Mouse (Mus musculus): Measurements from ENCODE around the gene Fjx1. TPM values are rescaled to one million over a fixed set of nuclear protein-coding genes. Genes with fewer than 3 reads are reported as not detected.
A peak's percentile ranks its signal among the peaks of the same experiment; 100 is the strongest.

Fjx1 gene
- total RNA-seq, 1 experiment from 2014 or later = 0.23 TPM

DNA sequence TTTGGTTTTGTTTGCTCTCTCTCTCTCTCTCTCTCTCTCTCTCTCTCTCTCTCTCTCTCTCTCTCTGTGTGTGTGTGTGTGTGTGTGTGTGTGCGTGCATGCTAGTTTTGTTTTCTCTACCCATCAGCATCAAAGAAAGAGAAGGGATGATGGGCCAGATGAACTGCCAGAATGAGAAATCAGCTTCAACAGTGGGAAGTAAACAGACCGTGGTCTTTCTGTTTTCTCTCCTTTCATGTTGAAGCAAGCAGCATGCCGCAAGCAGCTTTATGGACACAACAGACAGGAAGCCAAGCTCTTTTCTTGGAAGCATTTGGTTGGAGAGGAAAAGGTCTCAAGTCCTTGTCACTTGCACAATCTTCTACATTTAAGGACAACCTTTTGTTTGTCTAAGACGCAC, 21.2 kb downstream of the Fjx1 start:
- no peak for ATAC-seq (replicated peaks; ENCODE audit: low read depth, poor library complexity, severe bottlenecking)

DNA sequence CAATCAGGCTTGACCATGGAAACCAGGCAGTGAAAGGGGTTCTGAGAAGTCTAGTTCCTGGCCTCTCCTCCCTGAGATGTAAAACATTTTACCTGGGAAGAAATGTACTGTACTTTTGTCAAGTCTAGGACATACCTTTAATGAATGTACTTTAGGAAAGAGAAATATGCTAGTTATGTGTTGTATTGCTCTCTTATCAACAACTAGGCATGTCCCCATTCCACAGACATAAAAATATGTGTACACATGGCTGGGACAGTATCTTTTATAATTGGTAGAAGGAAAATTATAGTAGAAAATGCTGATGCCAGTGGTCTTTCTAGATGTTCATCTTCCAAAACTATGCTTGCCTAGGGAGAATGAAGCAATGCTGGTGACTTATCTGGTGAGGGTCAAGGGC, 24.3 kb downstream of the Fjx1 start:
- no peak for ATAC-seq (replicated peaks; ENCODE audit: low read depth, poor library complexity, severe bottlenecking)

DNA sequence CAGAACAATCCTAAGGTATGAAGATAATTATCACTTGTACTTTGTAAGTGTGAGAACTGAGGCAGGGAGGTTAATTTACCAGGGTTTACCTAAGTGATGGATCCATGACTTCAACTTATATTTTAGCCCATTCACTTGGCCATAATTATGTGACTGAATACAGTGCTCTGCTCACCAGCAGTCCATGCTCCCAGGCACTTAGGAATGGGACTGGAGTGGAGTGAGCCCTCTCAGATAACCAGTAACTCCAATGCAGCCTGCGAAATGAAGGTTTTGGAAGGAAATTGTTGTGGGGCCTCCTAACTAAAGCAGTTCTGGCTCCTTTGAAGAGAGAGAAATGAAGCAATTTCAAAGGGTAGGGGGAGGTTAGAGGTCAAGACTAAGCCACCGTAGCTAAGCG, 25.9 kb downstream of the Fjx1 start:
- no peak for ATAC-seq (replicated peaks; ENCODE audit: low read depth, poor library complexity, severe bottlenecking)

DNA sequence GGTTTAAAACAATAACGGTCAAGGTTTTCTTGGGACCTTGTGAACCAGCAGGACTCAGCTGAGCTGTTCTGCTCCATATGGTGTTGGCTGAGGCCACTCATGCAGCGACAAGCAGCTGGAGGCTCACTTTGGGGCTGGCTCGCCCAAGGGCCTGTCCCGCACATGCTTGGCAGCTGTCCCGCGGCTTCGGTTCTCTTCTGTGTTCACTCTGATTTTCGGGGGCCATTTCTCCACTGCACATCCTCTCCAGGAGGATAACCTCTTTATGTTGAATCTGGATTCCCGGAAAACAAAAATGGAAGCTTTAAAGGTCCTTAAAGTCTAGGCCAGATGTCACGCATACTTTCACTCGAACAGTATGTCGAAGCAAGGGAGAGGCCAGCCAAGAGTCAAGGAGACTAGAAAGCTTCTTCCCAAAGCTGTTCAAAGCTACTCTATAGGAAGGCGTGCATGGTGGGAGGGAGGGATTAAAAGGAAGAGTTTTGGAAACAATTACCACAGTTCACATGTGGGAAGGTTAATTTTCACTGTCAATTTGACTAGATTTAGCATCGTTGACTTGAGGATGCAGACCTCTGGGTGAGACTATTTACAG, 36.1 kb downstream of the Fjx1 start:
- ATAC-seq (replicated peaks; ENCODE audit: low read depth, poor library complexity, severe bottlenecking) = no peak

DNA sequence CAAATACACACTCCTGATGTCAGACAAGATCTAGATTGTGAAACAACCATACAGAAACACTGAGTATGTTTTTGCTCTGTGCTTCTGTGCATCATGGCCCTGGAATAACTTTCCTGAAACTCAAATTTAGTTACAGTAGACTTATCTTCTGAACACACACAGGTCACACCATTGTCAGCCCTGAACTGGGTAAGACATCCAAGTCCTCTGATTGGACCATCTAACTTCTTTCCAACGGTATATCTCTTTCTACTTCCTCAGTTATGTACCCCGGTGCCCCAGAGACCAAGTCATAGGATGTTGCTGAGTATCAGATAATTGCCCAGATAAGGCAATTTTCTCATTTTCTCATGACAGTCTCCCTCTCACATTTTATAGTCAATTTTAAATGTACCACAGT, 39.6 kb downstream of the Fjx1 start:
- no peak for ATAC-seq (replicated peaks; ENCODE audit: low read depth, poor library complexity, severe bottlenecking)

DNA sequence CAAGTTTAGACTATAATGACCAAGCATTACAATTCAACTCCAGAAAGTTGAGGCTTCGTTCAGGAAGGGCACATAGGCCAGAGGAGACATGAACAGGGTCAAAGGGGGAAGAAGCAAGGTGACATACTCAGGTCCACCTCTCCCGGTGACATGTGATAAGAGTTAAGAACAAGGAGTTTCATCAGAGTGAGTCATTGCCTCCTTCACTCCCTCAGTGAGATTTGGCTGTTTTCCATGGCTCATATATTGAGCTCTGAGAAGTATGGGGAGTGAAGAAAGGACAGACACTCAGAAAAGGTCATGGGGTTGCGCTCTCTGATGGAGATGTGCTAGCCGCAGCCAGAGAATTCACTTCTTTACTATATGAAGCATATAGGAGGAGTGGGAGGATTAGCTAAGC, 41.7 kb downstream of the Fjx1 start:
- no peak for ATAC-seq (replicated peaks; ENCODE audit: low read depth, poor library complexity, severe bottlenecking)

DNA sequence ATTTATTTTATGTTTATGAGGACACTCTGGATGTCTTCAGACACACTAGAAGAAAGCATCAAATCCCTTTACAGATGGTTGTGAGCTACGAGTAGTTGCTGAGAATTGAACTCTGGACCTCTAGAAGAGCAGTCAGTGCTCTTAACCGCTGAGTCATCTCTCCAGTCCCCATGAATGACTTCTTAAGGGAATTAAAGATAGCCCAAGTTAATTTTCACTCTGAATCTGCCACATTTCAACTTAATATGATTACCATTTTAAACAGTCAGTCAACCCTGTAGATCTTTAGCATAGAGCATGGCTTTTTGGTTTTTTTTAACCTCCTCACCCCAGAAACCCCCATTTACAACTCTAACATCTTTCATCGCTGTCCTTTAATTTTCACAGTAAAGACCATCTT, 42.6 kb downstream of the Fjx1 start:
- no peak for ATAC-seq (replicated peaks; ENCODE audit: low read depth, poor library complexity, severe bottlenecking)

DNA sequence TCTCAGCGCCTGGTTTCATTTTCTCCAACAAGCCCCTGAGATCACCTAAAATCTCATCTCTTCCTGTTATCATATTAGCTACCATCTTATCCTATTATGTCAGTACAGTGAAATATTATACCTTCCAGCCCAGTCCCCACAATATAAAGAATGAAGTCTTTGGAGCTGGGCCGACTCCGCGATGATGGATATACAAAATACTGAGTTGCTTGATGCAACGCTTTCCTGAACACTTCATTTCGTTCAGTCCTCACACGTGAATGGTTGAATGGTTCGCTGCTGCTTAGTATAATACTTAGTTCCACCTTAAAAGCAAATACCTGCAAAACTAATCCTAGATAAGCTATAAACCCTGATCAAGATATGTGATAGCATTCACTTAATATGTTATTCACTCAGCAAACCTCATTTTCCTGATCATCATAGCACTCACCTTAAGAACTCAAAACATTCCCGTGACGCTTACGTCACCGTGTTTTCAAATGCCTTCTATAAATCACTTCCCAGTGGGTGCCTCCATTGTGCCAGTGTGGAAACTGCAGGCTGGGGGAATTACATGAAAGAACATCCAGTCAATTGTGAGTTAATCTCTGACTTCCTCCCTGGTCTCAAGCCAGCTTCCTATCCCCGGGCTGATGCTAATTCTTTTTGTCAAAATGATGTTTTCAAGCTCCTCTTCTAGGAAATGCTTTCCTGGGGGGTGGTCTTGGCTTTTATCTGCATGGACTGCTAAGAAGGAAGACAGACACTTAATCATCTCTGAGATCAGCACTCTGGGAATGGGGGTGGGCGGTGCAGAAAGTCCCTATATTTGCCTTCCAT, 44.7 kb downstream of the Fjx1 start, which contains the start of gene Trim44:
Gene Trim44 (minus strand): TSS at position 466 of the 822 bp plus-strand sequence.
- ATAC-seq (replicated peaks; ENCODE audit: low read depth, poor library complexity, severe bottlenecking) = no peak

DNA sequence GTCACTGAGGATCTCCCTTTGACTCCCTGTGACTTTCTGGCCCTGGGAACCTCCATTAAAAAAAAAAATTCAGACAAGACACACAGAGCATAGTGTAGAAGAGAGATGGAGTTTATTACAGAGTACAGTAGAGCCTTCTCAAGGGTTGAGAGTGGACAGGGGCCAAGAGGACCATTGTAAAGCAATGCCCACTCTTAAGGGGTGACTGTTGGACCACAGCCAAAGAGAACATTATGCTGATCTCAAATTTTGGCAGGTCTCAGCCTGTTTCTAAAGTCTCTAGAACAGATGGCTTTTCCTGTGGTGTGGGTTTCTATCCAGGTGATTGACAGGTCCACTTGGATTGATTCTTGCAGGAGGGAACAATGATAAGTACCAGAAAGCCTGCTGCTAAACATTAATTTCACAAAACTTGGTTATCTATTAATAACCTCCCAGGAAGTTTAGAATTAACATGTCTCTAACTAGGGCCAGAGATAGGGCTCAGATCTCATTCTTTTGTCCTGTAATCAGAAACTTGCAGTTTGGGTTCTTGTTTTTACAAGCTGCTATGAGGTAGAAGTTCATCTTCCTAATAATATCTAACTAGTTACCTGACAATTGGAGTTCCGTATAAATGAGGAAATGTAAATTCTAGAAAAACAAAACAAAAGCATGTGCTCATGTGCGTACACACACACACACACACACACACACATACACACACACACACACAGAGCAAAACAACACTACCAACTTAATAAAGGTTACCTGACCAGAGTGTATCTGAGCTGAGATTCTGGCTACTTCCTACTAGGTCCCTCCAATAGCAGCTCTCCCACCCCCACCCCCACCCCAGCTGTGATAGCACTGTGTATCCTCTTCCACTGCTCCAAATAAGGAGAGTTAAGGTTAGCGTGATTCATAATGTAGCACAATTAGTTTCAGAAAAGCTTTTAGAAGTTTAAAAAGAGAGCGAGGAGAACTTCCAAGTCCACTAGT, 45.7 kb downstream of the Fjx1 start:
- no peak for ATAC-seq (replicated peaks; ENCODE audit: low read depth, poor library complexity, severe bottlenecking)

DNA sequence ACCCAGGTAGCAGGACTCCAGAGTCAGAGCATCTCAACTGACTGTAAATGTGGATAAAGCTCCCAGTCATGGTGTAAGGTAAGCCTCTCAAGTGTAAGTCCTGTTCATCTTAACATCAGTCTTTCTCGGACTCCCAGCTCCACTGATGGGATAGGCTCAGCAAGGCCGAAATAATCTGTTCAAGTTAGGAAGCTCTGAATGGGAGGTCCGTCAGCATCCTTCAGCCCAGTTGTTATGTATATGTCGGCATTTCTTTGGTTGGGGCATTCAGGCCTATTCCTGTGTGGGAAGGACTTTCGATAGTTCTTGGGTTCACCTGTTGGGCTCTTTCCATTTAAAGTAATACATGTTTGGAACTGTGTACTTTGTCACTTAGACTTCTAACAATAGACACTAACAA, 48.3 kb downstream of the Fjx1 start:
- no peak for ATAC-seq (replicated peaks; ENCODE audit: low read depth, poor library complexity, severe bottlenecking)

DNA sequence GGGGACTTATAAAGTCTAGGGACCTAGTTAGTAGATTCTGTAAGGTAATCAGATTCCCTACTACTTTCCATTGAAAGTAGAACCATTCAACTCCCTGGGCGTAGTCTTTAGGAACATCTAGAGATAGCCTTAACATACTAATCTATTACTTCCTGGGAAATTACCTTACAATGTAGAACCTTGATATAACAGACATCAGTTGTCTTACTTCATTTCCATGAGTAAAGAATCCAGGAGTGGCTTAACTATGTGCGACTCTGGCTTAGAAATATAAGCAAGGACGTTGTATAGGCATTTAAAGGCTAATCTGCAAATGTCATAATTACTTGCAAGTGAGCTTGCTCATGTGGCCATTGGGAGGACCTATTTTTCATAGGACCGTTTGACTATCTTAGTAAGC, 49.0 kb downstream of the Fjx1 start:
- ATAC-seq (replicated peaks; ENCODE audit: low read depth, poor library complexity, severe bottlenecking) = no peak

DNA sequence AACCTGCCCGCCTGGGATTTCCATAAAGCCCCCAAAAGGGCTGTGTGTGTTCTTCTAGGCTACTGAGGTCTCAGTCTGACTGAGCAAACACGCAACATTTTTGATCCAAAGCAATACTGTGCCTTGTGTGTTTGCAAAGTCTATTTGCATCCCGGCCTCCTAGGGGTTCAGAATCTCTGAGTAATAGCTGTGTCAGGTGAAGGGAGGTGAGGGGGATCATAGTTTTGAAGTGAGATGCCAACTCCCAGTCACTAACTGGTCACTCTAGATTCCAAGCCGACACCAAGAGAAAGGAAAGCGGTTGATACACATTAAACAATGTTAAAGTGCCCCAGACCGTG, 51.0 kb downstream of the Fjx1 start:
- peak; percentile 2; the same call in 1 of the 2 replicates for ATAC-seq (replicated peaks; ENCODE audit: low read depth, poor library complexity, severe bottlenecking)

DNA sequence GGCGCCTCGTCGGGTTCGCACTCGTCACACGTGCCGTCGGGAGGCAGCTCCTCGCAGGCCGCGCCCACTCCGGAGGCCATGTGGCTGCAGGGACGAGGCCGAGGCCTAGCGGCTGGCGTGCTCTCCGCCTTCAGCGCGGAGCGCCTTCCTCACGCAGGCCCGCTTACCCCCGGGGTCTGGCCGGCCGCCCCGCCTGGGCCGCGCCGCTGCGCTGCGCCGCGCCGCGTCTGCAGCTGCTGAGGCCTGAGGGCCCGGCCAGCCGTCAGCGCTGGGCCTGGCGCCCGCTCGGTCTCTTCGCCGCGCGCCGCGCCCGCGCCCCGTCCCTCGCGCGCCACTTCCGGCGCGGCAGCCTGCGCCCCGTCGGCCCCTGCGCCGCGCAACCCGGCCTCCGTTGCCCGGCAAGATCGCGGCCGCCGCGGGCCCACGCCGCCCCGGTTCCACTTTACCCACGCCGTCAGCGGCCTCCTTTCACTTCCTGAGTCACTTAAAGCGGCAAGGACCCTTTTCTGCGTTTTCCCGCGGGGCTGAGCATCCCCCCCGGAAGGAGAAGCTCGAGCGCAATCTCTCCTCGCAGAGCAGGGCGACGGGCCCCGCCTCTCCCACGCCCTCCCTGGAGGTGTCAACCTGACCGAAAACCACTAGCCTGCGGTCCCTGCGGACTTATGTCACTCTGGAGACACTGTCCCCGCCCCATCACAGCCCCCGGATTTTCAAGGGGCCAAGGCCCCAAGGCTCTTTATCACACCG, 51.5 kb downstream of the Fjx1 start:
- peak; percentile 94 for ATAC-seq (replicated peaks; ENCODE audit: low read depth, poor library complexity, severe bottlenecking)

DNA sequence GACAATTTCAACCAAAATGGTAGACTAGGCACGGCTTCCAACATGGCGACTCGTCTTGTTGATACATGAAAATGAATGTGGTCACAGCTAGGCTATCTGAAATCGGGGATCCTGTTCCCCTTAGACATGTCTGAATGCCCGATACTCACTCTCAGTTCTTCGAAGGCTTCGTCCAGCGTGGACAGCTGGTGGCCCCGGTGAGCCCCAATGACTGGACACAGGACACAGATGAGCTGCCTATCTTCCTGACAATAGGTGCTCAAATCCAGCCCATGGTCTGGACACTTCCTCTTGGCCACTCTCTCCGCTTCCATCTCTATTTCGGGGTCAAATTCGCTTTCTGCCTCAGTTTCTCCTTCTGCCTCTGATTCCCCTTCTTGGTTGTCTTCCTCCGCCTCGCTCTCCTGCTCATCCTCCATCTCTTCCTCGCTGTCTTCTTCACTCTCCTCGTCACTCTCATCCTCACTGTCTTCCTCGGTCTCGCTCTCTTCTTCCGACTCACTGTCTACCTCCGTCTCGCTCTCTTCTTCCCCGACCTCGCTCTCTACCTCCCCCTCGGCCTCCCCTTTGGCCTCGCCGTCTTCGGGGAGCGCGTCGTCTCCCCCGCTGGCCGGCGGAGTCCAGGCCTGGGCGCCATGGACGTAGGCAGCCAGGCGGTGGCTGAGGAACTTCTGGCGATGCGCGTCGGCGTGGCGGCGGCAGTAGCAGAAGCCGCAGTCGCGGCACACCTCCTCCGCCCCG, 52.3 kb downstream of the Fjx1 start:
- no peak for ATAC-seq (replicated peaks; ENCODE audit: low read depth, poor library complexity, severe bottlenecking)

Other genes with a start within 250 kb of the Fjx1 start
- 51.6 and 69.2 TPM in 2 replicates for gene Trim44, start 44.7 kb downstream of the Fjx1 start, total RNA-seq (2017)
- not detected in 2 replicates for gene Pamr1, start 97.5 kb upstream of the Fjx1 start, total RNA-seq (2017)
- not detected in 2 replicates for gene Slc1a2, start 206.2 kb upstream of the Fjx1 start, total RNA-seq (2017)

All from common myeloid progenitor, adult 5-6 weeks (primary cell).